Mouse (Mus musculus) kidney, postnatal 0 days (tissue): Measurements from ENCODE around the gene Tyro3. TPM values are rescaled to one million over a fixed set of nuclear protein-coding genes. Genes with fewer than 3 reads are reported as not detected.

ENCODE experiments used
- ATAC-seq: fragments of 200-750 bp; cut with Nextera tagmentation; replicated peaks from 2 replicates; pipeline ENCODE4 v1.8.0; 2017; ENCODE audit warnings: low read depth, moderate number of reproducible peaks, moderate TSS enrichment, moderate library complexity; ENCODE audit not compliant: low FRiP score
- DNase-seq: peaks from one replicate; pipeline ENCODE4 v3.0.0-alpha.2; 2016; ENCODE audit warnings: low spot score
- H3K27ac ChIP-seq: fragments of 300-500 bp; sonication (generic); 2 replicates; pipeline ENCODE4 v1.5.1; 2014; ENCODE audit warnings: mild to moderate bottlenecking
- H3K27me3 ChIP-seq: fragments of 300-500 bp; sonication (generic); 2 replicates; pipeline ENCODE4 v1.6.1; 2014; ENCODE audit warnings: low read length, mixed read lengths; ENCODE audit not compliant: insufficient read depth
- H3K36me3 ChIP-seq: fragments of 300-500 bp; sonication (generic); 2 replicates; pipeline ENCODE4 v1.6.1; 2014; ENCODE audit warnings: low read length, mixed read lengths; ENCODE audit not compliant: insufficient read depth
- H3K4me1 ChIP-seq: fragments of 300-500 bp; sonication (generic); replicated peaks from 2 replicates; pipeline ENCODE4 v1.6.1; 2014; ENCODE audit warnings: antibody characterized with exemption, low read length, mixed read lengths; ENCODE audit not compliant: insufficient read depth
- H3K4me2 ChIP-seq: fragments of 300-500 bp; sonication (generic); 2 replicates; pipeline ENCODE4 v1.6.1; 2014; ENCODE audit warnings: mild to moderate bottlenecking, low read length, moderate library complexity, mixed read lengths
- H3K4me3 ChIP-seq: fragments of 300-500 bp; sonication (generic); replicated peaks from 2 replicates; pipeline ENCODE4 v1.5.1; 2014; ENCODE audit warnings: low read depth, low read length
- H3K9ac ChIP-seq: fragments of 300-500 bp; sonication (generic); 2 replicates; pipeline ENCODE4 v1.6.1; 2014; ENCODE audit warnings: low read depth, low read length
- H3K9me3 ChIP-seq: fragments of 300-500 bp; sonication (generic); replicated peaks from 2 replicates; pipeline ENCODE4 v1.6.1; 2016; ENCODE audit warnings: low read length, inconsistent platforms, mixed read lengths
- CTCF ChIP-seq: IDR thresholded peaks from 2 replicates; pipeline ENCODE4 v1.5.1; 2016; ENCODE audit warnings: antibody characterized with exemption, low read depth, mild to moderate bottlenecking, moderate library complexity
- whole genome bisulfite sequencing: fragments of 180-500 bp; shearing (Covaris S2); extraction: QIAGEN DNeasy Blood & Tissue Kit; methylation state at CpG from one replicate; pipeline ENCODE4 v1.1.7; 2014; 5-methylcytosine and 5-hydroxymethylcytosine counted together
- polyA plus RNA-seq: library from polyadenylated mRNA; unstranded; fragments of >200 nt; fragmentation: Nextera tagmentation; extraction: Ambion mirVana; gene quantifications from 2 replicates; pipeline ENCODE4 v1.2.1, GENCODE M21; 2015

Tyro3 gene
- polyA plus RNA-seq, 1 experiment from 2014 or later: 7.7 TPM

- DNase-seq (no peak), ATAC-seq (no peak)
- H3K4me2 ChIP-seq: no peak overlapping the region
- WGBS: 43% methylated on average over 7 of the region's 7 CpGs
- TF ChIP-seq CTCF: no peak
- no peak overlapping the region for H3K4me3 ChIP-seq
- no peak overlapping the region for H3K9ac ChIP-seq
- H3K27ac ChIP-seq: no peak overlapping the region
- H3K9me3 ChIP-seq: no peaks in the 10 kb centered on the region
- peaks cover 6% of the 10 kb centered on the region; the same call in 1 of the 2 replicates for H3K36me3 ChIP-seq
- H3K4me1 ChIP-seq: no peaks in the 10 kb centered on the region
- no peaks in the 10 kb centered on the region for H3K27me3 ChIP-seq
These were observed 16.9 kb downstream of the Tyro3 start for GRCm38 (mm10) chr2:119814376-119814933.

DNA sequence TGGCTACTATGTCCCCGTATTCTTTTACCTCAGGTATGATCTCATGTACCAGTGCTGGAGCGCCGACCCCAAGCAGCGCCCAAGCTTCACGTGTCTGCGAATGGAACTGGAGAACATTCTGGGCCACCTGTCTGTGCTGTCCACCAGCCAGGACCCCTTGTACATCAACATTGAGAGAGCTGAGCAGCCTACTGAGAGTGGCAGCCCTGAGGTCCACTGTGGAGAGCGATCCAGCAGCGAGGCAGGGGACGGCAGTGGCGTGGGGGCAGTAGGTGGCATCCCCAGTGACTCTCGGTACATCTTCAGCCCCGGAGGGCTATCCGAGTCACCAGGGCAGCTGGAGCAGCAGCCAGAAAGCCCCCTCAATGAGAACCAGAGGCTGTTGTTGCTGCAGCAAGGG lies 19.1 kb downstream of the Tyro3 start:
- ATAC-seq: no peak
- Histone ChIP-seq H3K27ac (no peak overlapping the region), H3K4me1 (no peaks in the 10 kb centered on the region), H3K9me3 (no peaks in the 10 kb centered on the region), H3K9ac (no peak overlapping the region), H3K36me3 (peaks cover 6% of the 10 kb centered on the region; the same call in 1 of the 2 replicates), H3K27me3 (no peaks in the 10 kb centered on the region), H3K4me3 (no peak overlapping the region), H3K4me2 (no peak overlapping the region)
- no peak for TF ChIP-seq CTCF
- WGBS: 94% methylated on average over 13 of the region's 13 CpGs
- no peak for DNase-seq

- H3K4me3 ChIP-seq: no peak overlapping the region
- DNase-seq: no peak
- no peaks in the 10 kb centered on the region for H3K4me1 ChIP-seq
- no peak overlapping the region for H3K27ac ChIP-seq
- H3K36me3 ChIP-seq: peaks cover 6% of the 10 kb centered on the region; the same call in 1 of the 2 replicates
- no peak overlapping the region for H3K4me2 ChIP-seq
- no peak; the same call in 1 of the 2 replicates for ATAC-seq
- WGBS: 86% methylated on average over 5 of the region's 5 CpGs
- H3K9ac ChIP-seq: no peak overlapping the region
- no peaks in the 10 kb centered on the region for H3K27me3 ChIP-seq
- TF ChIP-seq CTCF: no peak
- no peaks in the 10 kb centered on the region for H3K9me3 ChIP-seq
These were observed 19.5 kb downstream of the Tyro3 start for GRCm38 (mm10) chr2:119817047-119817446.

- no peak overlapping the region for H3K4me2 ChIP-seq
- H3K27me3 ChIP-seq: no peaks in the 10 kb centered on the region
- 31% methylated on average over 9 of the region's 9 CpGs for WGBS
- ATAC-seq (no peak), DNase-seq (no peak)
- H3K9ac ChIP-seq: no peak overlapping the region
- no peaks in the 10 kb centered on the region for H3K9me3 ChIP-seq
- H3K4me3 ChIP-seq: no peak overlapping the region
- H3K4me1 ChIP-seq: no peaks in the 10 kb centered on the region
- H3K36me3 ChIP-seq: peaks cover 6% of the 10 kb centered on the region; the same call in 1 of the 2 replicates
- H3K27ac ChIP-seq: peak overlapping the region; percentile 36; the same call in 1 of the 2 replicates
- no peak for TF ChIP-seq CTCF
These were observed 21.2 kb downstream of the Tyro3 start for GRCm38 (mm10) chr2:119818668-119819272.

DNA sequence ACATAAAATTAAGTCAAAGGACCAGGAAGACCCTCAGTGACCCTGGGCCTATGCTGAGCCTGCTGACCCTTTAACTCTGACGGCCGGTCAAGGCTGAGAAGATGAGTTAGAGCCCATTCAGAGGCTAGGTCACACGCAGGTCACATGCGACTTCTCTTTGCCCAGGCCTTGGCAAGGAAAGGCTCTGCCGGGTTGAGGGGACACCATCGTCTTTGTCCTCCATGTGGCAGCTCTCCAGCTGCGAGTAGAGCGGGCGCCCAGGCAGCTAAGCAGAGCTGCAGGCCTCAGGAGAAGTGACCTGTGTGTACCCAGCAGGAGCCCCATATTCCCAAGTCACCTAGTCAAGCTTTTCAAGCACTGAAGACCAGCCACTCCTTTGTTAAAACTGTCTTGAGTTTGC lies 23.6 kb downstream of the Tyro3 start:
- WGBS: 79% methylated on average over 9 of the region's 9 CpGs
- H3K9me3 ChIP-seq: no peaks in the 10 kb centered on the region
- TF ChIP-seq CTCF: no peak
- H3K27me3 ChIP-seq: no peaks in the 10 kb centered on the region
- H3K27ac ChIP-seq: no peak overlapping the region
- no peak overlapping the region for H3K9ac ChIP-seq
- H3K4me2 ChIP-seq: no peak overlapping the region
- H3K4me1 ChIP-seq: no peaks in the 10 kb centered on the region
- no peak for ATAC-seq
- H3K4me3 ChIP-seq: no peak overlapping the region
- H3K36me3 ChIP-seq: peaks cover 6% of the 10 kb centered on the region; the same call in 1 of the 2 replicates
- no peak for DNase-seq

DNA sequence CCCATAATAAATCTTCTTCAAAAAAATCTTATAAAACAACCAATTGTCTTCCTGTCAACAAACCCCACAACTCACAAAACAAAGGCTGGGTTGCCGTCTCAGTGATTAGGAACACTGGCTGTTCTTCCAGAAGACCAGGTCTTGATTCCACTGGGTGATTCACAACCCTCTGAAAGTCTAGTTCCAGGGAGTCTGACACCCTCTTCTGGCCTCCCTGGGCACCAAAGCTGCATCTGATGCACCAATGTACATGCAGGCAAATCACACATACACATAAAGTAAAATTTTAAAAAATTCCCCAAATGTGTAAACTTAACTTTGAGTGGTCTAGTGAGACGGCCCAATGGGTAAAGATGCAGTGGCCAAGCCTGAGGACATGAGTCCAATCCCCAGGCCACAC lies 33.0 kb downstream of the Tyro3 start:
- peak; percentile 34; the same call in 1 of the 2 replicates for TF ChIP-seq CTCF
- Histone ChIP-seq H3K9me3 (no peaks in the 10 kb centered on the region), H3K4me2 (no peak overlapping the region), H3K36me3 (no peaks in the 10 kb centered on the region), H3K9ac (no peak overlapping the region), H3K4me1 (no peaks in the 10 kb centered on the region), H3K4me3 (no peak overlapping the region), H3K27ac (no peak overlapping the region), H3K27me3 (no peaks in the 10 kb centered on the region)
- ATAC-seq (no peak), DNase-seq (no peak)
- 55% methylated on average over 2 of the region's 2 CpGs for WGBS

- no peaks in the 10 kb centered on the region for H3K27me3 ChIP-seq
- no peak overlapping the region for H3K9ac ChIP-seq
- no peaks in the 10 kb centered on the region for H3K36me3 ChIP-seq
- no peak overlapping the region for H3K27ac ChIP-seq
- H3K4me1 ChIP-seq: no peaks in the 10 kb centered on the region
- 88% methylated on average over 4 of the region's 4 CpGs for WGBS
- no peak overlapping the region for H3K4me3 ChIP-seq
- no peak overlapping the region for H3K4me2 ChIP-seq
- ATAC-seq (no peak), DNase-seq (no peak)
- no peaks in the 10 kb centered on the region for H3K9me3 ChIP-seq
- no peak for TF ChIP-seq CTCF
These were observed 36.7 kb downstream of the Tyro3 start for GRCm38 (mm10) chr2:119834231-119834630.
